Mouse (Mus musculus) CH12.LX (cell line): ENCODE results near the gene Mad1l1. TPM values are rescaled to one million over a fixed set of nuclear protein-coding genes. Genes with fewer than 3 reads are reported as not detected.

Source experiments
- DNase-seq: peaks from one replicate; pipeline ENCODE4 v3.0.0-alpha.2; 2013; ENCODE audit errors: extremely low read depth
- H3K27ac ChIP-seq: 2 replicates; pipeline ENCODE4 v1.5.1; 2012; ENCODE audit warnings: low read depth, mild to moderate bottlenecking, control low read depth, moderate library complexity; ENCODE audit not compliant: insufficient read depth
- H3K27me3 ChIP-seq: replicated peaks from 2 replicates; pipeline ENCODE3; 2012; ENCODE audit warnings: inconsistent platforms
- H3K36me3 ChIP-seq, 2 experiments: replicated peaks in 1 of 2; 2 replicates each; pipeline versions ENCODE3 to v1.6.1; 2012; ENCODE audit warnings: inconsistent platforms in 1 of 2, low read length in 1 of 2, mild to moderate bottlenecking in 1 of 2, mixed read lengths in 1 of 2, moderate library complexity in 1 of 2; ENCODE audit not compliant: control insufficient read depth in 1 of 2, insufficient read depth in 1 of 2
- H3K4me1 ChIP-seq, 2 experiments: 2 replicates each; pipeline ENCODE4 v1.6.1; 2012; ENCODE audit warnings: inconsistent platforms in 1 of 2, moderate library complexity in 1 of 2; ENCODE audit not compliant: insufficient read depth in 2 of 2, control insufficient read depth in 1 of 2
- H3K4me2 ChIP-seq: 2 replicates; pipeline ENCODE4 v1.6.1; 2012; ENCODE audit warnings: low read depth, mild to moderate bottlenecking, control low read depth; ENCODE audit not compliant: poor library complexity, insufficient read depth, severe bottlenecking
- H3K4me3 ChIP-seq, 3 experiments: fragments of 150-350 bp in 1 of 3; sonication (generic) in 1 of 3; replicated peaks in 1 of 3; 2 replicates each; pipeline versions ENCODE3 to v1.5.1; 2011 to 2012; ENCODE audit warnings: low read depth in 2 of 3, low read length in 2 of 3, mild to moderate bottlenecking in 2 of 3, moderate library complexity in 2 of 3, control low read depth in 1 of 3, improper control_type of control experiment in 1 of 3, inconsistent platforms in 1 of 3, mixed read lengths in 1 of 3; ENCODE audit not compliant: poor library complexity in 1 of 3
- H3K79me2 ChIP-seq: replicated peaks from 2 replicates; pipeline ENCODE4 v1.6.1; 2012; ENCODE audit warnings: mild to moderate bottlenecking, moderate library complexity; ENCODE audit not compliant: control insufficient read depth, poor library complexity, insufficient read depth, severe bottlenecking; ENCODE audit errors: extremely low read depth
- H3K9ac ChIP-seq: 2 replicates; pipeline ENCODE4 v1.6.1; 2012; ENCODE audit warnings: low read depth, mild to moderate bottlenecking, control low read depth, moderate library complexity; ENCODE audit not compliant: insufficient read depth
- H3K9me3 ChIP-seq: replicated peaks from 2 replicates; pipeline ENCODE3; 2012; ENCODE audit warnings: low read length, inconsistent platforms, mixed read lengths
- BHLHE40 ChIP-seq: IDR thresholded peaks from 2 replicates; pipeline ENCODE4 v1.6.1; 2011; ENCODE audit warnings: mild to moderate bottlenecking, low read depth, low read length, improper control_type of control experiment
- CHD1 ChIP-seq: IDR thresholded peaks from 2 replicates; pipeline ENCODE4 v1.6.1; 2012; ENCODE audit warnings: low read depth, low read length, improper control_type of control experiment, inconsistent platforms
- CHD2 ChIP-seq: IDR thresholded peaks from 2 replicates; pipeline ENCODE4 v1.6.1; 2011; ENCODE audit warnings: low read length, improper control_type of control experiment
- ELF1 ChIP-seq: IDR thresholded peaks from 2 replicates; pipeline ENCODE4 v1.6.1; 2014; ENCODE audit warnings: low read depth, mild to moderate bottlenecking, inconsistent platforms, low read length, improper control_type of control experiment
- EP300 ChIP-seq: IDR thresholded peaks from 2 replicates; pipeline ENCODE4 v1.6.1; 2011; ENCODE audit warnings: low read length, improper control_type of control experiment
- HCFC1 ChIP-seq: IDR thresholded peaks from 2 replicates; pipeline ENCODE4 v1.6.1; 2012; ENCODE audit warnings: low read depth, mild to moderate bottlenecking, inconsistent platforms, low read length, improper control_type of control experiment
- MAFK ChIP-seq: IDR thresholded peaks from 2 replicates; pipeline ENCODE4 v1.6.1; 2011; ENCODE audit warnings: low read length, improper control_type of control experiment; ENCODE audit not compliant: insufficient replicate concordance
- MAX ChIP-seq: IDR thresholded peaks from 2 replicates; pipeline ENCODE4 v1.6.1; 2011; ENCODE audit warnings: low read length, improper control_type of control experiment
- MAZ ChIP-seq: IDR thresholded peaks from 2 replicates; pipeline ENCODE4 v1.6.1; 2012; ENCODE audit warnings: low read depth, mild to moderate bottlenecking, inconsistent platforms, low read length, improper control_type of control experiment, moderate library complexity
- NRF1 ChIP-seq: IDR thresholded peaks from 2 replicates; pipeline ENCODE4 v1.6.1; 2014; ENCODE audit warnings: low read depth, mild to moderate bottlenecking, inconsistent platforms, low read length, improper control_type of control experiment, moderate library complexity
- POLR2AphosphoS2 ChIP-seq: IDR thresholded peaks from 2 replicates; pipeline ENCODE4 v1.6.1; 2011; ENCODE audit warnings: low read depth, low read length, improper control_type of control experiment
- SIN3A ChIP-seq: IDR thresholded peaks from 2 replicates; pipeline ENCODE4 v1.6.1; 2012; ENCODE audit warnings: low read length, improper control_type of control experiment, inconsistent platforms
- SMC3 ChIP-seq: IDR thresholded peaks from 2 replicates; pipeline ENCODE4 v1.6.1; 2011; ENCODE audit warnings: low read depth, low read length, improper control_type of control experiment
- TBP ChIP-seq: conservative IDR thresholded peaks from 2 replicates; pipeline ENCODE4 v1.6.1; 2011; ENCODE audit warnings: low read depth, low read length, improper control_type of control experiment
- USF1 ChIP-seq: IDR thresholded peaks from 2 replicates; pipeline ENCODE4 v1.6.1; 2014; ENCODE audit warnings: low read depth, mild to moderate bottlenecking, inconsistent platforms, low read length, improper control_type of control experiment
- USF2 ChIP-seq: conservative IDR thresholded peaks from 2 replicates; pipeline ENCODE4 v1.6.1; 2011; ENCODE audit warnings: low read depth, low read length, improper control_type of control experiment
- ZKSCAN1 ChIP-seq: IDR thresholded peaks from 2 replicates; pipeline ENCODE4 v1.6.1; 2012; ENCODE audit warnings: low read depth, inconsistent platforms, low read length, improper control_type of control experiment, borderline replicate concordance
- ZMIZ1 ChIP-seq: IDR thresholded peaks from 2 replicates; pipeline ENCODE4 v1.6.1; 2012; ENCODE audit warnings: low read depth, mild to moderate bottlenecking, inconsistent platforms, low read length, improper control_type of control experiment
- dilution Hi-C: fragments of 300-500 bp; cut with MboI; formaldehyde crosslinking; loops from 2 replicates; pipeline ENCODE4 v1.14.3; 2020; ENCODE audit warnings: low sequenced_read_pairs; ENCODE audit not compliant: extremely low pct_unique_long_range_greater_than_20kb, extremely low pct_ligation_motif_present
- in situ Hi-C: fragments of 300-500 bp; cut with MboI; formaldehyde crosslinking; loops from 3 replicates; pipeline ENCODE4 v1.14.3; 2019; ENCODE audit warnings: low sequenced_read_pairs, low pct_ligation_motif_present, low pct_unique_long_range_greater_than_20kb, mixed read lengths
- polyA plus RNA-seq: library from polyadenylated mRNA; unstranded; fragments of >175 nt; gene quantifications from 2 replicates; pipeline ENCODE4 v1.2.1, GENCODE M21; 2012; ENCODE audit warnings: low read depth; ENCODE audit not compliant: insufficient read length
- total RNA-seq, 2 experiments: library from RNA; depleted of rRNA; stranded (reverse); fragments of 300-350 nt in 1 of 2; fragments of >200 nt in 1 of 2; gene quantifications; 2 replicates each; pipeline ENCODE4 v1.2.3; 2012 to 2014

Gene Mad1l1
- total and polyA plus RNA-seq, 3 experiments: 24.8 to 45.6 (median 28.9) TPM

- peaks cover 5 to 6% of the 10 kb centered on the region in 2 experiments; a peak in 3 of 4 replicates for H3K4me1 ChIP-seq
- no peaks in the 10 kb centered on the region for H3K36me3 ChIP-seq
- H3K9me3 ChIP-seq: peaks cover 17% of the 10 kb centered on the region
- in situ Hi-C loops: no loop called here
- no peak overlapping the region for H3K4me3 ChIP-seq
- H3K4me2 ChIP-seq: no peak overlapping the region
- DNase-seq: no peak
- dilution Hi-C loops: no loop called here
- peaks cover 2% of the 10 kb centered on the region for H3K27me3 ChIP-seq
- no peaks in the 10 kb centered on the region for H3K79me2 ChIP-seq
- no peak overlapping the region for H3K27ac ChIP-seq
- TF ChIP-seq SMC3 (no peak), MAFK (no peak), USF2 (no peak), MAX (no peak), MAZ (no peak), SIN3A (no peak), POLR2AphosphoS2 (no peak), HCFC1 (no peak), NRF1 (no peak), EP300 (no peak), ELF1 (no peak), TBP (no peak), CHD2 (no peak), BHLHE40 (no peak)
- no peak overlapping the region for H3K9ac ChIP-seq
Observed at GRCm38 (mm10) chr5:139985073-139985746, 336.1 kb downstream of the Mad1l1 start.

DNA sequence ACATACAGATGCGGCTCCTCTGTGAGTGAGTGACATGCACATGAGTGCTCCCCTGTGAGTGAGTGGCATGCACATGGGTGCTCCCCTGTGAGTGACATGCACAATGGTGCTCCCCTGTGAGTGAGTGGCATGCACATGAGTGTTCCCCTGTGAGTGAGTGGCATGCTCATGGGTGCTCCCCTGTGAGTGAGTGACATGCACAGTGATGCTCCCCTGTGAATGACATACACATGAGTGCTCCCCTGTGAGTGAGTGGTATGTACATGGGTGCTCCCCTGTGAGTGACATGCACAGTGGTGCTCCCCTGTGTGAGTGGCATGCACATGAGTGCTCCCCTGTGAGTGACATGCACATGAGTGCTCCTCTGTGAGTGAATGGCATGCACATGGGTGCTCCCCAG lies 339.4 kb downstream of the Mad1l1 start:
- TF ChIP-seq SIN3A (no peak), USF1 (no peak), ZMIZ1 (no peak), ZKSCAN1 (no peak), CHD1 (no peak)
- Histone ChIP-seq H3K9ac (no peak overlapping the region), H3K79me2 (no peaks in the 10 kb centered on the region), H3K4me1 (peaks cover 17 to 27% of the 10 kb centered on the region in 2 experiments), H3K4me3 (no peak overlapping the region), H3K4me2 (no peak overlapping the region), H3K9me3 (peaks cover 2% of the 10 kb centered on the region), H3K36me3 (no peaks in the 10 kb centered on the region), H3K27me3 (no peaks in the 10 kb centered on the region), H3K27ac (no peak overlapping the region)
- no peak for DNase-seq
- in situ Hi-C loops: no loop called here
- dilution Hi-C loops: no loop called here
